Mouse (Mus musculus) cortical plate, adult 2 months (tissue): ENCODE results near the gene Eipr1. TPM values are rescaled to one million over a fixed set of nuclear protein-coding genes. Genes with fewer than 3 reads are reported as not detected.

Experiments
- H3K27ac ChIP-seq: fragments of 200-500 bp; 2 replicates; pipeline ENCODE4 v1.5.1; 2012; ENCODE audit warnings: low read length, control low read depth, inconsistent platforms; ENCODE audit not compliant: insufficient read depth
- H3K4me1 ChIP-seq: fragments of 200-500 bp; 2 replicates; pipeline ENCODE4 v1.6.1; 2011; ENCODE audit warnings: low read length; ENCODE audit not compliant: control insufficient read depth, insufficient read depth
- H3K4me3 ChIP-seq: fragments of 200-500 bp; 2 replicates; pipeline ENCODE4 v1.5.1; 2011; ENCODE audit warnings: mild to moderate bottlenecking, low read length, control low read depth; ENCODE audit not compliant: insufficient read depth
- CTCF ChIP-seq: fragments of 200-500 bp; IDR thresholded peaks from 2 replicates; pipeline ENCODE4 v1.5.1; 2011; ENCODE audit warnings: mild to moderate bottlenecking, control low read depth, low read length; ENCODE audit not compliant: insufficient read depth; ENCODE audit errors: extremely low read depth
- POLR2A ChIP-seq: fragments of 200-500 bp; IDR thresholded peaks from 2 replicates; pipeline ENCODE4 v1.6.1; 2011; ENCODE audit warnings: mild to moderate bottlenecking, low read length, control low read depth; ENCODE audit not compliant: insufficient read depth; ENCODE audit errors: extremely low read depth
- polyA plus RNA-seq: library from polyadenylated mRNA; depleted of rRNA; stranded (reverse); fragments of >200 nt; gene quantifications from 2 replicates; pipeline ENCODE4 v1.2.3, GENCODE M21; 2012

Eipr1 gene
- polyA plus RNA-seq, 1 experiment, result 60.1 TPM

DNA sequence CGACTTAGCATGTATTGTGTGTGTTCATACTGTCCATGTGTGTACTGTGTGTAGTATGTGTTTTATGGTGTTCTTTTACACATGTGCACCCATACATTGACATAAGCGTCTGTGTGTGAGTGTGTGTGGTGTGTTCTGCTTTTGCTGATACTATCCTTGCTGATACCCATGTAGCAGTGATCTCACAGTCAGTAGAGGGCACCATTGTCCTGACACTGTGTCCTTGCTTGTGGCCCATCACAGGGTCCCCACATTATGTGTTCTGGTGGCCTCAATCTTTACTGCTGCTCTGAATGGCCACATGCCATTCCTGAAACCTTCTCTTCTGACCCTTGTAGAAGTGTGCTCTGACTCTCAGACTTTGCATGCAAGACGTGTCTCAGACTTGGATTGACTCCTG lies 22.2 kb downstream of the Eipr1 start:
- peaks cover 10% of the 10 kb centered on the region for H3K4me1 ChIP-seq
- no peak overlapping the region for H3K27ac ChIP-seq
- H3K4me3 ChIP-seq, result no peak overlapping the region
- TF ChIP-seq CTCF, result peak; percentile 58
- no peak for TF ChIP-seq POLR2A

DNA sequence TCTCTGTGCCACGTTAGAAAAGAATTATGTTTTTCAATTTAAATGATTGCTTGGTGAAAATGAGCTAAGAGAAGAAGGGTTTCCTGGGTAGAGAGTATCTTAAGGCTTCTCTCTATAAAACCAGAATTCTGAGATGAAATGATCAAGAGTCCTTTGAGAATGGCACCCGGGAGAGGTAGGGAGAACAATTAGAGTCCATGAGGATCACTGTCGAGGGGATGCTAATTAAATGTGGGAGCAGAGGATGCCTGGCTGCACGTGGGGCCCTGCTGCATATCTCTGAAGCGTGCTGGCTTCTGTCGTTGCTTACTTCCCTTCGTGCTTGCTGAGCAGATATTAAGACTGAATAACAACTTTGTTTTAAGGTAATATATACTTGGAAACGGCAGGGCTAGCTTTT lies 23.5 kb downstream of the Eipr1 start:
- H3K4me3 ChIP-seq, result no peak overlapping the region
- TF ChIP-seq CTCF, result no peak
- no peak for TF ChIP-seq POLR2A
- H3K4me1 ChIP-seq, result peaks cover 10% of the 10 kb centered on the region
- no peak overlapping the region for H3K27ac ChIP-seq

DNA sequence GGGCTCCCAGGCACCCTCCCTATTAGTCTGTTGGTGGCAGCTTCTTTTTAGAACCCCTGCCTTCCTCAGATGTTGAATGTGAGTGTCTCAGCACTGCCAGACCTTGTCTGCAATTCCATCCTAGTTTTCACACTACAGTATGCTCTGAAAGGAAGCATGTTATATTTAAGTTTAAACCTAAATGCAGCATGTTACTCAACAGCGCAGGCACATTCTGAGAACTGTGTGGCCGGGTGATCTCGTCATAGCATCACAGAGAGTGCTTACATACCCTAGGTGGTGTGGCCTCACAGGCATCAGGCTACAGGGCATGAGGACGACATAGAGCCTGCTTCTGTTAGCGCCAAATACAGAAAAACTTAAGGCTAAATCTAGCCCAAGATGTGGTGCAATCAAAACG lies 24.0 kb downstream of the Eipr1 start:
- Histone ChIP-seq H3K4me1 (peaks cover 10% of the 10 kb centered on the region), H3K4me3 (no peak overlapping the region), H3K27ac (0 out of 2 replicates have a peak overlapping the region, but pooled peaks have one; percentile 28)
- TF ChIP-seq CTCF (no peak), POLR2A (no peak)

DNA sequence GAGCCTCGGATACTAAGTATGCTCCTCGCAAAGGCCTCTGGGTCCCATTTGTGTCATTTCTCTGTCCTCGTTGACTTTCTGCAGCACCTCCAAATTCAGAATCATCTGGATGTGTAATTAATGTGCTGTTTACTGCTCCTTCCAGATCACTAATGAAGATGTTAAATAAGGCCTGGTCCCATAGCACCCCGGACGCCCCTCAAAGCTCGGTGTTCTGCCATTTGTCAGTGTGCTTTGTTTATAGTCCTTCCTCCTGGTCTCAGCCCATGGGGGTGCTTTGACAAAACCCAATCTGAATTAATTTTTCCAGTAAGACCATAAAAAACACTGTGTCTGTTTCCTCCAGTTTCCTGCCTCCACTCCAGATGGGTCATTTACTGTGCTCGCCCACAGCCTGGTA lies 28.6 kb downstream of the Eipr1 start:
- H3K27ac ChIP-seq, result no peak overlapping the region
- H3K4me3 ChIP-seq, result no peak overlapping the region
- peaks cover 10% of the 10 kb centered on the region for H3K4me1 ChIP-seq
- no peak for TF ChIP-seq CTCF
- no peak for TF ChIP-seq POLR2A

DNA sequence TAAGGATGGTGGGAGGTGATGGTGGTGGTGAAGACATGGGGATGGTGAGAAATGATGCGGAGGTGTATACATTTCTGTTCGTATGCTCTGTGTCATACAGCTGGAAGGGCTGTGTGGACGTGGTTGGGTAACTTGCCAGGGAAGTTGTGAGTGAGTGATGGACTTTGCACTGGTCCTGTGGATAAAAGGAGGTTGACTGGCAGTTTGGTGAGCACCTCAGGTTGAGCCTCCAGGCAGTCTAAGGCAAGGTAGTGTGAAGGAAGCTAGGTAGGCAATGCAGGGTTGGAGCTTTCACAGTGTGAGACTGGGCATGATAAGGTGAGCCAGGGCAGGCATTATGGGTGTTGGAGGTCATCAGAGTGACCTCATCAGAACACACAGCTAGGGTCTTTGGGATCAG lies 31.0 kb downstream of the Eipr1 start:
- peaks cover 13% of the 10 kb centered on the region for H3K4me1 ChIP-seq
- H3K4me3 ChIP-seq, result no peak overlapping the region
- TF ChIP-seq CTCF, result no peak
- no peak for TF ChIP-seq POLR2A
- no peak overlapping the region for H3K27ac ChIP-seq

DNA sequence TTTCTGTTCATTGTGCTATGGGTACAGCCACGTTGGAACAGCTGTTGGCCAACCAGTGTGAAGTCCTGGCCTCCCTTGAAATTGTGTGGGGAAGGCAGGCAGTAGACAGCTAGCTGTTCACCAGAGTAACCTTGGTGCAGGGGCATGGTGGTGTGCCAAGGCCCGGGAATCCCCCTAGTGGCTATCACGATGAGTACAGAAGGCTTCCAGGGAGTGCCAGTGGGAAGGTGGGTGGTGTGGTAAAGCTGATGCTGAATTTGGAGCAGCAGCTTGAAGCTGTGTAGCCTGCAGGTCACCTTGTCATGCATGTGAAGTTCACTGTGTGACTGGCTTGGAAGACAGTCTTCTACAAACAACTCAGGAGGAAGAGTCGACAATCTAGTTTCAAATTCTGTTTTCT lies 32.8 kb downstream of the Eipr1 start:
- peaks cover 17% of the 10 kb centered on the region for H3K4me1 ChIP-seq
- H3K4me3 ChIP-seq, result no peak overlapping the region
- TF ChIP-seq POLR2A (no peak), CTCF (peak; percentile 40)
- H3K27ac ChIP-seq, result no peak overlapping the region

DNA sequence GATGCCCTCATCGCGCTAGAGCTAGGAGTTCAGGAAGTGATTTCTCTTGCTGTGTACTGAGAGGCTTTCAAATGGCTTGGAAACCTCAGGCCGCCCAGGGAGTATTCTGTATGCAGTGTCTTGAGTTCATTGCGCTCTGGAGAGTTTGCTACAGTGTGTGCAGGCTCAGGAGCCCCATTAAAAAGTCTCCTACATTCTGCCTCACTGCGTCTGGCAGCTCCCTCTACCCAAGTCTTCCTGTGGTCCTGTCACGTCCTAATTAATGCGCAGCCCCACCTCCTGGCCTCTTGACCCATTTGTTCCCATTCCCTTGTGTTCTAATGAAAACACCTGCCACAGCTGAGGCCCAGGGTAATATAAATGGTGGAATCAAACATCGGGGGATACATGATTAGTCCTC lies 33.3 kb downstream of the Eipr1 start:
- Histone ChIP-seq H3K4me3 (no peak overlapping the region), H3K4me1 (peaks cover 17% of the 10 kb centered on the region), H3K27ac (no peak overlapping the region)
- no peak for TF ChIP-seq POLR2A
- no peak for TF ChIP-seq CTCF

DNA sequence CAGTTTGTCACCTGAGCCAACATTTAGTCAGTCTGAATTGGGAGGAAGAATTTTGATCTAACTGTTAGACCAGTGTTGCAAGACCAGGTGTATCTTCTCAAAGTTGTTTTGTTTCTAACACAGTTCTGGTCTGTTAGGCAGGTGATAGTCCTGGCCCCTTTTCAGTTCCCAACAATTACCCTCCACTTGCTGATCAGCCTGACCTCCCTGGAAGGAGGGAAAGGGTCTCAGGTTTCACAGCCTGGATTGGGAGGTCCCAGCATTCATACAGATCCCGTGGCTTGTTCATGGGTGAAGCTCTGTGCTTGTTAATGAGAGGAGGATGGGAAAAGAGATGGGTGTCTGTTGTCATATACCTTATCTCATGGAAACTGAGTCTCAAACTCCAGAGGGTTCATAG lies 33.7 kb downstream of the Eipr1 start:
- TF ChIP-seq CTCF (no peak), POLR2A (no peak)
- no peak overlapping the region for H3K27ac ChIP-seq
- H3K4me3 ChIP-seq, result no peak overlapping the region
- peaks cover 17% of the 10 kb centered on the region for H3K4me1 ChIP-seq

DNA sequence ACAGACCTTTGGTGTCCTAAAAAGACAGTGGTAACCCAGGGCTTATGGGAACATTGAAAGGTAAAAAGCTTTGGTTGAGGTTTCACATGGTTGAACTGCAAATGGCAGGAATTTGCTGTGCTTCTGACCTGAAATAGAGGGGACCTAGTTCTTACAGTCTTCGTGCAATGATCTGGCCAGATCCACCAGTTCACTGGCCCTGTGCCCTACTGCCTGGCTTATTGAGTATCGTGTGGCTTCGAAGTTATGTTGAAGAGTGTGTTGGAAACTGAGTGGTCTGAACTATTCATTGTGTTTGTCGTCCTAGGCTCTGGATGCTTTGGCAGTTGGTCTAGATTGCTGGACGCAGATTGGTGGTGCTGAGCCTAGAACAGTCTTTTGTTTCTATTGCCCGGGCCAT lies 34.7 kb downstream of the Eipr1 start:
- Histone ChIP-seq H3K4me3 (no peak overlapping the region), H3K27ac (no peak overlapping the region), H3K4me1 (peaks cover 17% of the 10 kb centered on the region)
- TF ChIP-seq POLR2A (no peak), CTCF (no peak)

DNA sequence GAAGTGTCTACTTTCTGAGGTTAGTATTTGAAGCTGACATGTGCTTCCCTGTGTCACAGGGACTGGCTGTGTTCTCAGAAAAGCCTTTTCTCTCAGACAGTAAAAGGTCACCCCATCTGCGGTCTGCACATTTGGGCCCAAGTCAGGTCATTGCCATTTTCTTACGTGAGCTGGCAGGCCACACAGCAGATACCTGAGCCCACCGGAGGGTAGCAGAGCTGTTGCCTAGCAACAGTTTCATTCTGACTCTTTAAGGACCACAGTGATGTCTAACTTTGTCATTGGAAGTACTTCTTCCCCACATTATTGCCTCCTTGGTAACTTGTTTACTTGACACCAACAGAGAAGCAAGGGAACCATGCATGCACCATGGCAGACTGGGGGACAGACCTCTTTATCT lies 41.0 kb downstream of the Eipr1 start:
- peaks cover 12% of the 10 kb centered on the region for H3K4me1 ChIP-seq
- TF ChIP-seq POLR2A (no peak), CTCF (no peak)
- H3K27ac ChIP-seq, result no peak overlapping the region
- no peak overlapping the region for H3K4me3 ChIP-seq

DNA sequence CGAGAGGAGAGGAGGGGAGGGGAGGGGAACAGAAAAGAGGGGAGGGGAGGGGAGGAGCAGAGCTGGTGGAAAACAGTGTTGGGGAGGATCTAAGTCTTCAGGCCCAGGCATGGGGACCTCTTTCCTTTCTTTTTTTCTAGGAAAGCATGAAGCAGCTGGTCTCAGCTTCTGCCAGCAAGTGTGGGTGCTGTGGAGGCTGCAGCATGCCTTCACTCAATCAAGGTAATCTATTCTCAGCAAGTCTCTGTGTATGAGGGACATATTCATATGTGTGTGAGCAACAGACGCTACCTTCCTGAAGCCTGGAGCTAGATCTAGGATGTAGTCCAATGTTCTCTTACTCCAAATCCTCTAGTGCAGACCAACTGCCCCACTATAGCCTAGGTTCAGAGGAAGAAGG lies 42.1 kb downstream of the Eipr1 start:
- H3K4me1 ChIP-seq, result peaks cover 9% of the 10 kb centered on the region
- TF ChIP-seq POLR2A (no peak), CTCF (no peak)
- H3K4me3 ChIP-seq, result no peak overlapping the region
- H3K27ac ChIP-seq, result peak overlapping the region; percentile 72; the same call in 1 of the 2 replicates
